Mouse (Mus musculus) gastrocnemius, postnatal 36 days (tissue): ENCODE data around the gene Gemin5. TPM values are rescaled to one million over a fixed set of nuclear protein-coding genes. Genes with fewer than 3 reads are reported as not detected.
"Not testable (repeated sequence)": the region's sequence is repeated elsewhere in the genome, so short reads cannot be mapped to it uniquely, and the experiment has no call there.

ENCODE experiments used
- DNase-seq, 2 experiments: peaks; one replicate each; pipeline ENCODE4 v3.0.0; 2022
- intact Hi-C: fragments of 180-260 bp; cut with DNase I; formaldehyde crosslinking; loops from one replicate; pipeline ENCODE4 v1.15.1; 2025
- long read RNA-seq, 2 experiments: library from polyadenylated mRNA; stranded (forward); transcript quantifications; one replicate each; pipeline ENCODE4 v2.0.0; 2021
- total RNA-seq, 2 experiments: library from RNA; stranded (reverse); gene quantifications; 2 replicates each; pipeline ENCODE4 v1.2.3; 2021

Gene Gemin5
- 1 to 10 TPM; 8.9 to 9.3 TPM for total RNA-seq
- long read RNA-seq, experiment 1, full-length matches to known transcripts = 1 of 11 reads
- long read RNA-seq, experiment 1, partial matches to known transcripts = 4 of 11 reads
- long read RNA-seq, experiment 1, other reads (novel, unspliced or antisense) = 6 of 11 reads
- long read RNA-seq, experiment 2, partial matches to known transcripts = 7 of 8 reads
- long read RNA-seq, experiment 2, other reads (novel, unspliced or antisense) = 1 of 8 reads

DNA sequence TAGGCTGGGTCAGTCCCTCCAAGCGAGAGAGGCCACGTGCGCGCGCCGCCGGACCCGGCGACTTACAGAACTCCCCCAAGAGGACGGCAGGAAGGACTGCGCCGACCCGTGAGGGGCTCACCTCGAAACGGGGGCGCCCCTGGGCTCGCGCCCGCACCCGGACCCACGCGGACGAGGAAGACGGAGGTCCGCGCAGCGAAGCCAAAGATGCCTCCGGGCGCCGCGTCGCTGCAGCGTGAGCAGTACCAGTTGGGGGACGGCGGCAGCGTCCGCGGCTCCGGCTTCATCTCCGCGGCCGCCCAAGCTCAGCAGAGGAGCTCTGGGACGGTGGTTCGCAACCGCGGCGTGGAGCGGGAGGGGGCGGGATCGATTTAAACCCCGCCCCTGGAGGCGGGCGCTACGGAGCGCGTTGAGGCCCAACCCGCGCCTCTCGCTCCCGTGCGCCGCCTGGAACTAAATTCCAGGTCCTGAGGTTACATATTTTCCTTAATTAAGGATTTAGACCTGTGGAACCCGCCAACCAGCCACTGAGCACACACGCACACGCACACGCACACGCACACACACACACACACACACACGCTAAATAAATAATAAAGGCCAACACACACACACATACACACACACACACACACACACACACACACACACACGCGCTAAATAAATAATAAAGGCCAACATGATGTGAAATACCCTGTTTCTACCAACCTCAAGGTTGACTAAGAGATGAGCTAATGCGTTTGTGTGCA, at the start of gene Gemin5:
Gene Gemin5, minus strand, starts transcription at position 373 of the 749 bp plus-strand sequence.
- intact Hi-C loops = loop anchor here (5.0 kb wide), 1 partner anchor 56 kb away; no protein-coding TSS in a partner anchor
- DNase-seq = peak; percentile 75 to 82

DNA sequence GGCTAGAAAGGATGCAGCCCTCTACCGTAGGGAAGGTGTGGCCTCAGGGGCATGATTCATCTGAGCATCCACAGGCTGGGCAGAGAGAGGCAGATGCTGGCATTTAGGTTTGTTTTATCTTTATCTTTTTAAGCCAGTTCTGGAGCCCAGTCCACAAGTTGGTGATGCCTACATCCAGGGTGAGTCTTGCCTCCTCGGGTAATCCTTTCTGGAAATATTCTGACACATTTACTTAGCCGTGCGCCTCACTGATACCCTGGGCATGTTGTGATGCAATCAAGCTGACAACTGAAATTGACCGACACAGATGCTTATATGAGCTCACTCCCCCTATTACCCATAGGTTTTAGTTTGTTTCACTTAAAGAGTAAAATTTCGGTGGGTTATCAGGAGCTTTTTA, 48.5 kb upstream of the Gemin5 start:
- no peak for DNase-seq
- intact Hi-C loops = no loop called here

DNA sequence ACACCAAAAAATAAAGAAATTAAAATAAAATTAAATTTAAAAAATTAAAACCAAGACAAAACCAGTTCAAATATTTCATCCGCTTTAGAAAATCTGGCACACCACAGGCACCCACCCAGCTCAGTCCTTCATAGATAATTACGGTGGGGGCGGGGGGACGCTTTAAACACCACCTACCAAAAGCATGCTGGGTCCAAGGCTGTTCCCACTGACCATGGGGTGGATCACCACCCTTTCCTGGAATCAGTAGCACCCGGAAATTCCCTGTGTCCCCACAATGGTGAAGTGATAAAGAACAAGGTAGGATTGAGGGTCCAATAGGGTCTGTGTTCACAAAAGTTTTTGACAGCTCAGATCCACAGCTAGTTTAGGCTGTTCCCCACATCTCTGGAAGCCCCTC, 47.5 kb upstream of the Gemin5 start:
- DNase-seq = no peak
- intact Hi-C loops = no loop called here

- DNase-seq, intact Hi-C loops: not testable (repeated sequence)
Observed at GRCm38 (mm10) chr11:58215049-58215430, 46.7 kb upstream of the Gemin5 start.

GRCm38 (mm10) chr11:58214391-58215048, 46.2 kb upstream of the Gemin5 start:
- intact Hi-C loops = no loop called here
- DNase-seq = peak; percentile 86 to 87

GRCm38 (mm10) chr11:58213673-58214342, 45.5 kb upstream of the Gemin5 start:
- intact Hi-C loops = no loop called here
- no peak for DNase-seq

DNA sequence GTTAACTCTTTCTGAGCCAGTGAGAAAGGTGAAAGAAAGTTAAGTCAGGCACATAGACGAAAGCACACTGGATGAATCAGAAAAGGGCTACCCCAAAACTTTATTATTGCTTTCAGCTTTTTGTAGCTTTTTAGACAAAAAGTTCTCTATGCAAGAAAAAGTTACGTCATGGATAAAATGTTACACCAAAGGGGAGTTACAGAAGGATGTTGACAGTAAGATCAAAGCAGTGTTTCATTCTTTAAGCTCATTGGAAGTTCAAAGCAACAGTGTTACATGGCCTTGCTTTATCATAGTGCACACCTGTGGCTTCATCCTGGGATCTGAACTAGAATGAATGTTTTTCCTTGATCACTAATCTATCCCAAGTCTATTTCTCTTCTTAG, 43.3 kb upstream of the Gemin5 start:
- intact Hi-C loops = no loop called here

GRCm38 (mm10) chr11:58211062-58211681, 42.8 kb upstream of the Gemin5 start:
- no peak for DNase-seq
- intact Hi-C loops = no loop called here

More for the DNA sequence above, 43.3 kb upstream of the Gemin5 start:
- DNase-seq = no peak

- intact Hi-C loops = no loop called here
- no peak for DNase-seq
Observed at GRCm38 (mm10) chr11:58210321-58210886, 42.1 kb upstream of the Gemin5 start.

- no peak for DNase-seq
- intact Hi-C loops = no loop called here
Observed at GRCm38 (mm10) chr11:58201052-58201451, 32.7 kb upstream of the Gemin5 start.

- intact Hi-C loops = no loop called here
- no peak for DNase-seq
Observed at GRCm38 (mm10) chr11:58200226-58200625, 31.9 kb upstream of the Gemin5 start.

- intact Hi-C loops = not testable (repeated sequence)
- peak; percentile 63 to 74 for DNase-seq
Observed at GRCm38 (mm10) chr11:58199229-58200037, 31.1 kb upstream of the Gemin5 start, which contains the start of the genes Igtp and Irgm2. Gene Igtp, plus strand, starts transcription at chr11:58199556. Gene Irgm2, plus strand, starts transcription at chr11:58199618.

DNA sequence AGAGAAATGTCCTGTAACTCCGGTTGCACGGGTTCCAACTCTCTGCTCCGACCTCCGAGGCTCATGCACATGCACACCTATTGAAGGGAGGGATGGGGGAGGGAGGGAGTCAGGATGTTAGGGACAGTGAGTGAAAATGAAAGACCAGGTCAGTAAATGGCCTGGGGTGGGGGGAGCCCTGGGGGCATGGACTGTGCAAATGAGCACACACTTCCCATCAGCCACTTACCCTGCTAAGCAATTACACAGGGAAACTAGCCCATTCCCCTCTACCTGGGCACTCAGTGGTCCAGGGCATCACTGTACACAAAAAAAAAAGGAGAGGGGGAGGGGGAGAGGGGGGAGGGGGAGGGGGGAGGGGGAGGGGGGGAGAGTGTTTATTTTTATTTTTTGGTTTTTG, 30.3 kb upstream of the Gemin5 start:
- intact Hi-C loops = no loop called here
- no peak for DNase-seq

GRCm38 (mm10) chr11:58193860-58194520, 25.7 kb upstream of the Gemin5 start:
- no peak for DNase-seq
- intact Hi-C loops = no loop called here

DNA sequence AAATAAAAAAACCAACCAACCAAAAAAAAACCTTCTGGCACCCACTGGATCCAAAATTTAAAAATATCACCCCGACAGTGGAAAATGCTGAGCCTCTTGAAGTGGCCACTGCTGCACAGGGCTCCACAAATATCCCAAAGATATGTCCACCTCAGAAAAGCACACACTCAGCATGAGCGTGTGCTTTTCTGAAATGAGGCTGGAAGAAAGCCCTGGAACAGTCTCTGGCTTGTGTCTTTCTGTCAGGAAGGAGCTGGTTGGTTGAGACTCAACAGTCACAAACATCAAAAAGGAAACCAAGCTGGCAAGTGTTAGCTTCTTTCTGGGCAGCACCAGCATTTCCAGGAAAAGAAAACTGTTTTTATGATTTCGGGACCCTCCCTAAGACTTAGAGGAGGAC, 25.0 kb upstream of the Gemin5 start:
- intact Hi-C loops = no loop called here

DNA sequence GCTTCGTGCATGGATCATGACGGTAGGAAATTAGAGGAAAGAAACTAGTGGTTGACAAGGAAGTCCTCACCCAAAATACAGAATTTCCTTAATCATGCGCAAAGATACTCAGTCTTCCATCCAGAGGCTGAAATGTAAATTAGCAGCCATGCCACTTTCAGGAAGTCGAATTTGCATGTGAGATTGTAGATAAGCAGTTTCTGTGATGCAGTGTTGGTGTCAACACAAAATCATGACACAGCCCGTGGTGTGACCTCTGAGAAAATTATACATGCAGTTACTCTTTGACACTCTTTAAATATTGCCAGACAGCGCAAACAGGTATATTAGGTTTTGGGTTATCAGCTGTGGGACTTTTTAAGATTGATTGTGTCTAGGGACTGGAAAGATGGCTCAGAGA, 21.3 kb upstream of the Gemin5 start:
- intact Hi-C loops = no loop called here

More for the DNA sequence above, 25.0 kb upstream of the Gemin5 start:
- no peak for DNase-seq

GRCm38 (mm10) chr11:58183579-58183978, 15.2 kb upstream of the Gemin5 start:
- no peak for DNase-seq
- intact Hi-C loops = no loop called here

More for the DNA sequence above, 21.3 kb upstream of the Gemin5 start:
- DNase-seq = no peak

GRCm38 (mm10) chr11:58180756-58181155, 12.4 kb upstream of the Gemin5 start:
- intact Hi-C loops = no loop called here
- no peak for DNase-seq
